Mouse (Mus musculus) midbrain, postnatal 0 days (tissue): ENCODE results near the gene Saxo2. TPM values are rescaled to one million over a fixed set of nuclear protein-coding genes. Genes with fewer than 3 reads are reported as not detected.
A peak's percentile ranks its signal among the peaks of the same experiment; 100 is the strongest.

ENCODE experiments used
- ATAC-seq: fragments of 200-750 bp; cut with Nextera tagmentation; 2 replicates; pipeline ENCODE4 v1.8.0; 2017; ENCODE audit warnings: moderate number of reproducible peaks, mild to moderate bottlenecking, moderate TSS enrichment, moderate library complexity; ENCODE audit not compliant: low FRiP score
- DNase-seq: peaks from one replicate; pipeline ENCODE4 v3.0.0-alpha.2; 2015; ENCODE audit warnings: low spot score
- H3K27ac ChIP-seq: fragments of 300-500 bp; sonication (generic); 2 replicates; pipeline ENCODE4 v1.5.1; 2014; ENCODE audit warnings: low read depth, mild to moderate bottlenecking, low read length, mixed read lengths
- H3K27me3 ChIP-seq: fragments of 300-500 bp; sonication (generic); 2 replicates; pipeline ENCODE4 v1.6.1; 2014; ENCODE audit warnings: low read length, control low read depth, mixed read lengths; ENCODE audit not compliant: insufficient read depth
- H3K36me3 ChIP-seq: fragments of 300-500 bp; sonication (generic); 2 replicates; pipeline ENCODE4 v1.6.1; 2014; ENCODE audit warnings: low read length, control low read depth, mixed read lengths; ENCODE audit not compliant: insufficient read depth
- H3K4me1 ChIP-seq: fragments of 300-500 bp; sonication (generic); 2 replicates; pipeline ENCODE4 v1.6.1; 2014; ENCODE audit warnings: mild to moderate bottlenecking, control low read depth, antibody characterized with exemption, low read length, mixed read lengths; ENCODE audit not compliant: insufficient read depth
- H3K4me2 ChIP-seq: fragments of 300-500 bp; sonication (generic); 2 replicates; pipeline ENCODE4 v1.6.1; 2014; ENCODE audit warnings: low read depth, mild to moderate bottlenecking, low read length, mixed read lengths; ENCODE audit not compliant: poor library complexity, severe bottlenecking
- H3K4me3 ChIP-seq: fragments of 300-500 bp; sonication (generic); 2 replicates; pipeline ENCODE4 v1.5.1; 2014; ENCODE audit warnings: low read depth, mild to moderate bottlenecking, low read length, moderate library complexity
- H3K9ac ChIP-seq: fragments of 300-500 bp; sonication (generic); replicated peaks from 2 replicates; pipeline ENCODE4 v1.6.1; 2014; ENCODE audit warnings: mild to moderate bottlenecking, low read length, moderate library complexity, mixed read lengths; ENCODE audit not compliant: poor library complexity, severe bottlenecking
- H3K9me3 ChIP-seq: fragments of 300-500 bp; sonication (generic); 2 replicates; pipeline ENCODE4 v1.6.1; 2016; ENCODE audit warnings: low read length, control low read depth
- CTCF ChIP-seq: IDR thresholded peaks from 2 replicates; pipeline ENCODE4 v1.5.1; 2016; ENCODE audit warnings: antibody characterized with exemption, mild to moderate bottlenecking
- WGBS: fragments of 180-500 bp; shearing (Covaris S2); extraction: QIAGEN DNeasy Blood & Tissue Kit; methylation state at CpG from one replicate; pipeline ENCODE4 v1.1.7; 2014; 5-methylcytosine and 5-hydroxymethylcytosine counted together
- polyA plus RNA-seq: library from polyadenylated mRNA; unstranded; fragments of >200 nt; fragmentation: Nextera tagmentation; extraction: Ambion mirVana; gene quantifications from 2 replicates; pipeline ENCODE4 v1.2.1, GENCODE M21; 2015
- total RNA-seq: library from RNA; depleted of rRNA; stranded (reverse); fragments of >200 nt; gene quantifications from 2 replicates; pipeline ENCODE4 v1.2.3, GENCODE M21; 2014; rRNA removed

The Saxo2 gene
- total and polyA plus RNA-seq, 2 experiments from 2014 or later: 28.9 to 42.2 TPM

DNA sequence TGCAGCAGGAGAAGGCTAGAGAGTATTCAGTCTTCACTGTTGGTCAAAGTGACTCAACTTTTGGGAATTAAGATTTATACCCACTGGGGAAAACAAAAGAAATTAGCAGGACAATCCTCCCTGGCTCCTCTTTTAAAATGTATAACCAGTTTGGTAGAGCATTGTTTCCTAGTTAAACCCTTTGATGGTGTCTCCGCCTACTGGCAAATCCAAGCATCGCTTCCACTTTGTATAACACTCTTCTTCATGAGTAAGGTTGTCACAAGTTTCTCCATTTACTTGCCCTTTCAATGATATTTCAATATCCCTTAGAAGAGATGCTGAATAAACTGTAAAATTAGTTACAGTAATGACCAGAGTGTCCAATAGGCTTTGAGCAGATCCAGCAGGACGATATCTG is 38.7 kb downstream of the Saxo2 start:
- H3K27ac ChIP-seq: no peak overlapping the region
- no peak overlapping the region for H3K9ac ChIP-seq
- no peaks in the 10 kb centered on the region for H3K9me3 ChIP-seq
- DNase-seq (peak; percentile 23), ATAC-seq (no peak)
- no peaks in the 10 kb centered on the region for H3K4me1 ChIP-seq
- no peaks in the 10 kb centered on the region for H3K36me3 ChIP-seq
- no peak overlapping the region for H3K4me2 ChIP-seq
- no peaks in the 10 kb centered on the region for H3K27me3 ChIP-seq
- peak; percentile 51 for TF ChIP-seq CTCF
- WGBS: 67% methylated on average over 3 of the region's 3 CpGs
- H3K4me3 ChIP-seq: no peak overlapping the region

DNA sequence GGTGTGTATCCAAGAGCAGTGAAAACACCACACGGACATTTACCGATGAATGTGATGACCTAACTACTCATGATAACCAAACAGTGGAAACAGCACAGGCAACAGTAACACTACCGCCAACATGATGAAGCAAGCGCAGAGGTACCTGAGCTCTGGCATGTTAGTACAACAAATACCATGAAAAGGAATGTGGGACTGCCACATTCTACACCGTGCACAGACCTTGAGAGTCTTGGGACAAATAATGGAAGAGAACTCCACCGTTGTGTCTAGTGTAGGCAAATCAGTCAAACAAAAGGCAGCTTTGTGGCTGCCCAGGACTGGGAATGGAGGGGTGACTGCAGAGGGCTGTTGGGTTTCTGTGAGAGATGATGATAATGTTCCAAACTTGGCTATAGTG is 42.9 kb downstream of the Saxo2 start:
- WGBS: 82% methylated on average over 6 of the region's 6 CpGs
- Histone ChIP-seq H3K27me3 (no peaks in the 10 kb centered on the region), H3K4me2 (no peak overlapping the region), H3K9me3 (no peaks in the 10 kb centered on the region), H3K36me3 (no peaks in the 10 kb centered on the region), H3K4me1 (no peaks in the 10 kb centered on the region), H3K9ac (no peak overlapping the region), H3K4me3 (no peak overlapping the region), H3K27ac (no peak overlapping the region)
- TF ChIP-seq CTCF: no peak
- no peak for ATAC-seq
- DNase-seq: no peak

DNA sequence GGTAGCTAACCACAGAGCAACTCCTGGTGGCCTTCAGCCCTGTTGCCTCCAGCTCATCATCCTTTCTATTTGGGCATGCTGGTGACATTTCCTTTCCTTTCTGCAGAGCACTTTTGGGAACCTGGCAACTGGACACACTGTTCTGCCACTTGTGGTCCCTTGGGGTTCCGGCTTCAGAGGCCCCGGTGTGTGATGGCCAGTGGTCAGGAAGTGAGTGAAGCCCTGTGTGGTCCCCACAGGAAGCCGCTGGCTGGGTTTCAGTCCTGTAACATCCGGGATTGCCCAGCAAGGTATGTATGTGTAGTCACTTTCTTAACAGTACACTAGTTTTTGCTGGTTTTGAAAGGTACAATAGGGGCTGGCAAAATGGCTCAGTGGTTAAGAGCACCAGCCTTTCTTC is 46.3 kb downstream of the Saxo2 start:
- WGBS: 81% methylated on average over 4 of the region's 4 CpGs
- H3K9ac ChIP-seq: no peak overlapping the region
- no peak overlapping the region for H3K27ac ChIP-seq
- no peak for TF ChIP-seq CTCF
- no peaks in the 10 kb centered on the region for H3K27me3 ChIP-seq
- H3K9me3 ChIP-seq: no peaks in the 10 kb centered on the region
- H3K36me3 ChIP-seq: no peaks in the 10 kb centered on the region
- DNase-seq: no peak
- no peak overlapping the region for H3K4me3 ChIP-seq
- no peak overlapping the region for H3K4me2 ChIP-seq
- ATAC-seq: no peak
- no peaks in the 10 kb centered on the region for H3K4me1 ChIP-seq

DNA sequence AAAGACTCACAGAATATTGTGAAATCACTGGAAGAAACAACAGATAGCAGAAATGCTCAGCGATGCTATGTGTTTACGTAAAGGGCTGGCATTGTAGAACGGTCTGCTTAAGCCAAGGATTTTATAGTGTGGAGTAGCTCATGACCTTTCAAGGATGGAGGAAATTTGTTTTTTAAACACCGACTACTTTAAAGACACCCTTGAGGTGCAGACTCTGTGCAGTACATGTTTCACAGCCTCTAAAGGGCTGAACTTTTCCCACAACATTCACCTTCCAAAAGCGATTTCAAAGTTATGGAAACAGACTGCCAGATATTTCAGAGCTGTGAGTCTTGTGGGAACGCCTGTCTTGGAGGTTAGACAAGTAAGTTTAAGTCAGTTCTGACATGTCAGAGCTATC is 57.4 kb downstream of the Saxo2 start:
- DNase-seq (no peak), ATAC-seq (no peak)
- Histone ChIP-seq H3K27ac (no peak overlapping the region), H3K4me2 (no peak overlapping the region), H3K9me3 (no peaks in the 10 kb centered on the region), H3K27me3 (no peaks in the 10 kb centered on the region), H3K4me1 (no peaks in the 10 kb centered on the region), H3K4me3 (no peak overlapping the region), H3K9ac (no peak overlapping the region), H3K36me3 (no peaks in the 10 kb centered on the region)
- TF ChIP-seq CTCF: no peak
- WGBS: 89% methylated on average over 6 of the region's 6 CpGs

Other genes starting within 250 kb of the Saxo2 start
- 10.2 and 12.4 TPM in 2 replicates for gene Efl1, start 86 bp upstream of the Saxo2 start, total RNA-seq
- 16.6 and 17.5 TPM in 2 replicates for gene Efl1, start 86 bp upstream of the Saxo2 start, polyA plus RNA-seq
- 101 and 105 TPM in 2 replicates for gene Mex3b, start 218.8 kb upstream of the Saxo2 start, total RNA-seq
- 14.5 and 17.1 TPM in 2 replicates for gene Mex3b, start 218.8 kb upstream of the Saxo2 start, polyA plus RNA-seq